Mouse (Mus musculus): ENCODE measurements around the gene Gm7876. TPM values are rescaled to one million over a fixed set of nuclear protein-coding genes. Genes with fewer than 3 reads are reported as not detected.
"Not testable (repeated sequence)": the region's sequence is repeated elsewhere in the genome, so short reads cannot be mapped to it uniquely, and the experiment has no call there.

The Gm7876 gene
- polyA plus RNA-seq (2012; rRNA removed) = not detected in 2 replicates

- WGBS = 62% methylated on average over 1 of the region's 2 CpGs
- not testable (repeated sequence) for H3K27ac ChIP-seq (ENCODE audit: insufficient read depth, low read length); H3K4me1 ChIP-seq (ENCODE audit: control insufficient read depth, insufficient read depth, low read length)
Measured at GRCm38 (mm10) chr14:4708938-4709337, at the start of gene Gm7876. TSS of gene Gm7876 (plus strand) at chr14:4709238.

GRCm38 (mm10) chr14:4663892-4664291, 45.1 kb upstream of the Gm7876 start, which contains the start of gene Gm3239:
TSS of gene Gm3239 (plus strand) at chr14:4664192.
- WGBS = no CpG with 5 or more reads among the region's 2 CpGs
- not testable (repeated sequence) for H3K4me1 ChIP-seq (ENCODE audit: control insufficient read depth, insufficient read depth, low read length); H3K27ac ChIP-seq (ENCODE audit: insufficient read depth, low read length); DNase-seq; H3K27me3 ChIP-seq (ENCODE audit: control insufficient read depth, insufficient read depth, low read length); H3K4me3 ChIP-seq (replicated peaks; ENCODE audit: insufficient read depth, low read depth, low read length)

More at GRCm38 (mm10) chr14:4708938-4709337, at the start of gene Gm7876:
- not testable (repeated sequence) for H3K27me3 ChIP-seq (ENCODE audit: control insufficient read depth, insufficient read depth, low read length); H3K4me3 ChIP-seq (replicated peaks; ENCODE audit: insufficient read depth, low read depth, low read length); DNase-seq

GRCm38 (mm10) chr14:4726038-4726880, 17.2 kb downstream of the Gm7876 start, which contains the start of gene Gm3252:
TSS of gene Gm3252 (plus strand) at chr14:4726775.
- H3K4me3 ChIP-seq (replicated peaks; ENCODE audit: insufficient read depth, low read depth, low read length) = not testable (repeated sequence)
- WGBS = 4% methylated on average over 13 of the region's 47 CpGs

More at GRCm38 (mm10) chr14:4726038-4726880, 17.2 kb downstream of the Gm7876 start, which contains the start of gene Gm3252:
- peak in 1 of 2 experiments; percentile 4 for DNase-seq
- not testable (repeated sequence) for H3K4me1 ChIP-seq (ENCODE audit: control insufficient read depth, insufficient read depth, low read length); H3K27me3 ChIP-seq (ENCODE audit: control insufficient read depth, insufficient read depth, low read length); H3K27ac ChIP-seq (ENCODE audit: insufficient read depth, low read length)

Other genes starting within 250 kb of the Gm7876 start
- gene Gm3182, start 227.5 kb upstream of the Gm7876 start, polyA plus RNA-seq (2012; rRNA removed) = 0.11 and 0.21 TPM in 2 replicates
- not detected in 2 replicates for gene Gm3047, start 153.8 kb upstream of the Gm7876 start, polyA plus RNA-seq (2012; rRNA removed)
- gene Gm8159, start 76.9 kb upstream of the Gm7876 start, polyA plus RNA-seq (2012; rRNA removed) = 0.16 and 0.26 TPM in 2 replicates
- gene Gm3239, start 45.0 kb upstream of the Gm7876 start, polyA plus RNA-seq (2012; rRNA removed) = 0.67 and 1.0 TPM in 2 replicates
- 1.7 and 1.8 TPM in 2 replicates for gene Gm3252, start 17.5 kb downstream of the Gm7876 start, polyA plus RNA-seq (2012; rRNA removed)
- not detected in 2 replicates for gene Gm9602, start 67.1 kb downstream of the Gm7876 start, polyA plus RNA-seq (2012; rRNA removed)
- not detected in 2 replicates for gene Gm3269, start 128.9 kb downstream of the Gm7876 start, polyA plus RNA-seq (2012; rRNA removed)
- gene Gm3264, start 146.3 kb downstream of the Gm7876 start, polyA plus RNA-seq (2012; rRNA removed) = 0.19 and 0.88 TPM in 2 replicates
- gene Gm3278, start 183.2 kb downstream of the Gm7876 start, polyA plus RNA-seq (2012; rRNA removed) = 0.25 TPM in 1 of 2 replicates, not detected in the other